Mouse (Mus musculus) hematopoietic stem cell, adult 5-6 weeks (primary cell): ENCODE results near the gene Abhd17c. TPM values are rescaled to one million over a fixed set of nuclear protein-coding genes. Genes with fewer than 3 reads are reported as not detected.
A peak's percentile ranks its signal among the peaks of the same experiment; 100 is the strongest.

Experiments
- ATAC-seq, 2 experiments: fragments of 125-278 bp in 1 of 2; replicated peaks in 1 of 2; 2 replicates each; pipeline ENCODE4 v1.8.0; 2016 to 2017; ENCODE audit warnings: inconsistent platforms in 2 of 2, mild to moderate bottlenecking in 2 of 2, moderate number of reproducible peaks in 2 of 2, low read depth in 1 of 2, moderate TSS enrichment in 1 of 2; ENCODE audit not compliant: low FRiP score in 2 of 2, poor library complexity in 2 of 2, severe bottlenecking in 2 of 2, insufficient read depth in 1 of 2, low TSS enrichment in 1 of 2
- total RNA-seq: library from RNA; stranded (forward); fragments of 172-1452, 232-1000 nt; gene quantifications from 2 replicates; pipeline ENCODE4 v1.2.3, GENCODE M21; 2017

Gene Abhd17c
- total RNA-seq, 1 experiment from 2014 or later, result 15.8 TPM

- 0 out of 4 replicates have a peak, but pooled peaks of 1 of the 2 experiments have one; percentile 46 for ATAC-seq
Measured at GRCm38 (mm10) chr7:84102589-84102988, 49.1 kb downstream of the Abhd17c start.

GRCm38 (mm10) chr7:84100672-84101071, 51.0 kb downstream of the Abhd17c start:
- no peak for ATAC-seq

GRCm38 (mm10) chr7:84098098-84098497, 53.6 kb downstream of the Abhd17c start:
- ATAC-seq, result no peak

GRCm38 (mm10) chr7:84096501-84096900, 55.2 kb downstream of the Abhd17c start:
- no peak for ATAC-seq

GRCm38 (mm10) chr7:84090793-84091192, 60.9 kb downstream of the Abhd17c start:
- ATAC-seq, result no peak

- 0 out of 4 replicates have a peak, but pooled peaks of 1 of the 2 experiments have one; percentile 39 for ATAC-seq
Measured at GRCm38 (mm10) chr7:84089777-84090176, 61.9 kb downstream of the Abhd17c start.

GRCm38 (mm10) chr7:84088971-84089370, 62.7 kb downstream of the Abhd17c start:
- ATAC-seq, result peak; percentile 42 to 67; a peak in 3 of 4 replicates

- no peak for ATAC-seq
Measured at GRCm38 (mm10) chr7:84088191-84088590, 63.5 kb downstream of the Abhd17c start.

- ATAC-seq, result peak; percentile 51; a peak in 3 of 4 replicates
Measured at GRCm38 (mm10) chr7:84086039-84086829, 65.5 kb downstream of the Abhd17c start, which contains the start of gene Cemip. Gene Cemip, minus strand, starts transcription at chr7:84086502.

- ATAC-seq, result peak; percentile 54 to 59
Measured at GRCm38 (mm10) chr7:84085049-84085945, 66.4 kb downstream of the Abhd17c start.

GRCm38 (mm10) chr7:84077257-84078013, 74.3 kb downstream of the Abhd17c start:
- ATAC-seq, result no peak

GRCm38 (mm10) chr7:84074266-84074665, 77.4 kb downstream of the Abhd17c start:
- ATAC-seq, result no peak

GRCm38 (mm10) chr7:84073856-84074255, 77.8 kb downstream of the Abhd17c start:
- no peak for ATAC-seq

GRCm38 (mm10) chr7:84068931-84069330, 82.8 kb downstream of the Abhd17c start:
- no peak for ATAC-seq

GRCm38 (mm10) chr7:84059799-84060198, 91.9 kb downstream of the Abhd17c start:
- no peak for ATAC-seq
